In genomic region chr8:84997649-84998295, GRCm38 (mm10) we compare ENCODE assay signal across 8 mouse cellular contexts. TPM values are rescaled to one million over a fixed set of nuclear protein-coding genes. Genes with fewer than 3 reads are reported as not detected.
DNase-seq lines count a peak whose midpoint lies in the region; ATAC-seq and TF ChIP-seq lines count a peak whose summit lies in the region.

No protein-coding gene starts in this region.

- H3K27ac ChIP-seq in embryonic facial prominence, embryonic 12.5 days = no peak overlapping the region
- no peak overlapping the region for H3K27ac ChIP-seq in heart, adult 2 months
- no peak overlapping the region for H3K27ac ChIP-seq in stomach, embryonic 14.5 days (ENCODE audit: low read length)

- TF ChIP-seq EP300 in heart, adult 2 months (IDR thresholded peaks at IDR 0.05; ENCODE audit: insufficient read depth, low read depth, low read length) = peak; percentile 52; the same call in 1 of the 2 replicates

- no peaks in the 10 kb centered on the region for H3K36me3 ChIP-seq in embryonic facial prominence, embryonic 12.5 days
- no peaks in the 10 kb centered on the region for H3K36me3 ChIP-seq in heart, adult 2 months (ENCODE audit: control insufficient read depth, insufficient read depth, low read length)
- H3K36me3 ChIP-seq in stomach, embryonic 14.5 days (ENCODE audit: control insufficient read depth, insufficient read depth, low read length) = no peaks in the 10 kb centered on the region

- intact Hi-C loops in heart, adult 2 months (cut with DNase I) = loop anchor here (1.0 to 5.0 kb wide), 2 partner anchors 40 to 69 kb away; no protein-coding TSS in a partner anchor

- peaks cover 22% of the 10 kb centered on the region for H3K27me3 ChIP-seq in embryonic facial prominence, embryonic 12.5 days
- no peaks in the 10 kb centered on the region for H3K27me3 ChIP-seq in heart, adult 2 months (ENCODE audit: control insufficient read depth, insufficient read depth, low read length)
- no peaks in the 10 kb centered on the region for H3K27me3 ChIP-seq in stomach, embryonic 14.5 days (ENCODE audit: control insufficient read depth, insufficient read depth, low read length)

- no peak for TF ChIP-seq POLR2A in heart, adult 2 months (IDR thresholded peaks at IDR 0.05; ENCODE audit: insufficient read depth, low read depth, low read length)

- 0 out of 2 replicates have a peak overlapping the region, but pooled peaks have one; percentile 1 for H3K4me3 ChIP-seq in embryonic facial prominence, embryonic 12.5 days
- no peak overlapping the region for H3K4me3 ChIP-seq in heart, adult 2 months
- H3K4me3 ChIP-seq in stomach, embryonic 14.5 days (ENCODE audit: low read depth, low read length) = no peak overlapping the region

- H3K79me2 ChIP-seq in heart, adult 2 months (replicated peaks; ENCODE audit: control insufficient read depth, insufficient read depth, low read length) = no peaks in the 10 kb centered on the region

- peak; percentile 93 for DNase-seq in 416B (ENCODE audit: low read depth)
- peak; percentile 93 for DNase-seq in adrenal gland, postnatal 25 days
- DNase-seq in heart, adult 2 months = peak; percentile 89 to 92
- peak; percentile 75 to 90 for DNase-seq in kidney, adult 8-10 months
- peak; percentile 91 for DNase-seq in liver

- peaks cover 6% of the 10 kb centered on the region; the same call in 1 of the 2 replicates for H3K4me1 ChIP-seq in embryonic facial prominence, embryonic 12.5 days
- peaks cover 1% of the 10 kb centered on the region; the same call in 1 of the 2 replicates for H3K4me1 ChIP-seq in heart, adult 2 months (ENCODE audit: control insufficient read depth, insufficient read depth, low read length)
- peaks cover 5% of the 10 kb centered on the region for H3K4me1 ChIP-seq in stomach, embryonic 14.5 days (ENCODE audit: control insufficient read depth, insufficient read depth, low read length)

- H3K9ac ChIP-seq in embryonic facial prominence, embryonic 12.5 days = peak overlapping the region; percentile 47
- H3K9ac ChIP-seq in heart, adult 2 months (ENCODE audit: low read depth, low read length) = 0 out of 2 replicates have a peak overlapping the region, but pooled peaks have one; percentile 8
- H3K9ac ChIP-seq in stomach, embryonic 14.5 days (replicated peaks; ENCODE audit: low read depth, low read length) = 0 out of 2 replicates have a peak overlapping the region, but pooled peaks have one; percentile 21

- peak; percentile 74 for ATAC-seq in embryonic facial prominence, embryonic 12.5 days (ENCODE audit: insufficient number of reproducible peaks, insufficient read depth, low FRiP score, low TSS enrichment)
- peak; percentile 92 for ATAC-seq in monocyte, adult 5-6 weeks (replicated peaks; ENCODE audit: insufficient number of reproducible peaks, low FRiP score, low TSS enrichment, poor library complexity, severe bottlenecking)
- peak; percentile 79 for ATAC-seq in stomach, embryonic 14.5 days (ENCODE audit: insufficient number of reproducible peaks, insufficient read depth, low FRiP score, low read depth)

- H3K4me2 ChIP-seq in embryonic facial prominence, embryonic 12.5 days (replicated peaks) = peak overlapping the region; percentile 8; the same call in 1 of the 2 replicates
- peak overlapping the region; percentile 12; the same call in 1 of the 2 replicates for H3K4me2 ChIP-seq in stomach, embryonic 14.5 days (replicated peaks; ENCODE audit: low read depth, low read length)

- 5% methylated on average over 19 of the region's 19 CpGs for WGBS in embryonic facial prominence, embryonic 12.5 days
- WGBS in heart, adult 2 months = 7% methylated on average over 19 of the region's 19 CpGs
- WGBS in stomach, embryonic 14.5 days = 9% methylated on average over 19 of the region's 19 CpGs

- H3K9me3 ChIP-seq in embryonic facial prominence, embryonic 12.5 days = no peaks in the 10 kb centered on the region
- no peaks in the 10 kb centered on the region for H3K9me3 ChIP-seq in stomach, embryonic 14.5 days (ENCODE audit: control insufficient read depth, low read depth, low read length)

- peak; percentile 99 for TF ChIP-seq CTCF in heart, adult 2 months (IDR thresholded peaks at IDR 0.05)

RNA-seq across cellular contexts. Expression of gene Hook2, which starts 7.4 kb away (rescaled TPM):
- total RNA-seq in adrenal gland, postnatal 25 days (2021) = 7.7 and 10.8 TPM in 2 replicates
- 20.6 TPM in 2 replicates for polyA plus RNA-seq in embryonic facial prominence, embryonic 12.5 days (2016; fragmentation: Nextera tagmentation; extraction: Ambion mirVana)
- 1 to 10 TPM; 2.0 TPM for total RNA-seq in heart, adult 2 months (2021)
- 2.3 and 2.4 TPM in 2 replicates for polyA plus RNA-seq in heart, adult 2 months (2012; rRNA removed)
- total RNA-seq in monocyte, adult 5-6 weeks (2017) = 4.2 to 8.7 TPM (median 4.5 TPM) in 3 replicates
- 34.5 and 34.6 TPM in 2 replicates for polyA plus RNA-seq in stomach, embryonic 14.5 days (2014; fragmentation: Nextera tagmentation; extraction: Ambion mirVana)

RNA-seq across cellular contexts. Expression of gene Best2, which starts 16.6 kb away (rescaled TPM):
- not detected in 2 replicates for total RNA-seq in adrenal gland, postnatal 25 days (2021)
- polyA plus RNA-seq in embryonic facial prominence, embryonic 12.5 days (2016; fragmentation: Nextera tagmentation; extraction: Ambion mirVana) = 0.08 TPM in 1 of 2 replicates, not detected in the other
- not detected for total RNA-seq in heart, adult 2 months (2021)
- not detected in 2 replicates for polyA plus RNA-seq in heart, adult 2 months (2012; rRNA removed)
- not detected in 3 replicates for total RNA-seq in monocyte, adult 5-6 weeks (2017)
- 0.29 and 0.38 TPM in 2 replicates for polyA plus RNA-seq in stomach, embryonic 14.5 days (2014; fragmentation: Nextera tagmentation; extraction: Ambion mirVana)

RNA-seq across cellular contexts. Expression of gene Junb, which starts 19.3 kb away (rescaled TPM):
- 32.8 and 33.2 TPM in 2 replicates for total RNA-seq in adrenal gland, postnatal 25 days (2021)
- polyA plus RNA-seq in embryonic facial prominence, embryonic 12.5 days (2016; fragmentation: Nextera tagmentation; extraction: Ambion mirVana) = 8.0 and 9.0 TPM in 2 replicates
- 10 to 100 TPM; 10.4 to 19.0 TPM for total RNA-seq in heart, adult 2 months (2021)
- polyA plus RNA-seq in heart, adult 2 months (2012; rRNA removed) = 13.1 and 17.3 TPM in 2 replicates
- 405 to 735 TPM (median 444 TPM) in 3 replicates for total RNA-seq in monocyte, adult 5-6 weeks (2017)
- polyA plus RNA-seq in stomach, embryonic 14.5 days (2014; fragmentation: Nextera tagmentation; extraction: Ambion mirVana) = 16.9 and 23.4 TPM in 2 replicates

RNA-seq across cellular contexts. Expression of gene Asna1, which starts 27.3 kb away (rescaled TPM):
- 95.0 and 105 TPM in 2 replicates for total RNA-seq in adrenal gland, postnatal 25 days (2021)
- polyA plus RNA-seq in embryonic facial prominence, embryonic 12.5 days (2016; fragmentation: Nextera tagmentation; extraction: Ambion mirVana) = 125 and 132 TPM in 2 replicates
- total RNA-seq in heart, adult 2 months (2021) = 10 to 100 TPM; 58.5 to 71.8 TPM
- 104 and 133 TPM in 2 replicates for polyA plus RNA-seq in heart, adult 2 months (2012; rRNA removed)
- 24.0 to 47.3 TPM (median 36.2 TPM) in 3 replicates for total RNA-seq in monocyte, adult 5-6 weeks (2017)
- polyA plus RNA-seq in stomach, embryonic 14.5 days (2014; fragmentation: Nextera tagmentation; extraction: Ambion mirVana) = 101 and 103 TPM in 2 replicates

RNA-seq across cellular contexts. Expression of gene Rnaseh2a, which starts 28.2 kb away (rescaled TPM):
- 101 and 159 TPM in 2 replicates for total RNA-seq in adrenal gland, postnatal 25 days (2021)
- 104 and 115 TPM in 2 replicates for polyA plus RNA-seq in embryonic facial prominence, embryonic 12.5 days (2016; fragmentation: Nextera tagmentation; extraction: Ambion mirVana)
- 10 to 100 TPM; 38.1 to 50.5 TPM for total RNA-seq in heart, adult 2 months (2021)
- polyA plus RNA-seq in heart, adult 2 months (2012; rRNA removed) = 33.7 and 46.3 TPM in 2 replicates
- 43.9 to 58.8 TPM (median 58.1 TPM) in 3 replicates for total RNA-seq in monocyte, adult 5-6 weeks (2017)
- 114 and 125 TPM in 2 replicates for polyA plus RNA-seq in stomach, embryonic 14.5 days (2014; fragmentation: Nextera tagmentation; extraction: Ambion mirVana)

Comparison
In these comparisons a context has a peak if more than half of its experiments do, and no peak if none do; other contexts are left out.
1. RNA of gene Junb, which starts 19.3 kb away (total RNA-seq): 405 to 735 TPM in monocyte, adult 5-6 weeks; 32.8 to 33.2 TPM in adrenal gland, postnatal 25 days and 10.4 to 19.0 TPM in heart, adult 2 months; every median in the first group is over 10 times any median in the second.
2. Peak in every context shown above with its lines, with median percentiles within 50 percentile points of each other: DNase-seq, ATAC-seq and H3K9ac ChIP-seq.